Mouse (Mus musculus) thymus, adult 2 months (tissue): ENCODE results near the gene Ap3b1.

Source experiments
- CTCF ChIP-seq: fragments of 200-500 bp; IDR thresholded peaks from 2 replicates; pipeline ENCODE4 v1.5.1; 2012; ENCODE audit warnings: mild to moderate bottlenecking, control low read depth, low read length, moderate library complexity, borderline replicate concordance; ENCODE audit not compliant: control insufficient read depth, poor library complexity, insufficient read depth; ENCODE audit errors: extremely low read depth
- POLR2A ChIP-seq: fragments of 200-500 bp; IDR thresholded peaks from 2 replicates; pipeline ENCODE4 v1.6.1; 2012; ENCODE audit warnings: mild to moderate bottlenecking, low read length, control low read depth, moderate library complexity; ENCODE audit not compliant: control insufficient read depth, poor library complexity, insufficient read depth; ENCODE audit errors: extremely low read depth

- TF ChIP-seq CTCF (no peak), POLR2A (no peak)
These were observed 149.6 kb downstream of the Ap3b1 start for GRCm38 (mm10) chr13:94508344-94508743.
